Mouse (Mus musculus) neural tube, embryonic 15.5 days (tissue): ENCODE measurements around the gene Efcab12. TPM values are rescaled to one million over a fixed set of nuclear protein-coding genes. Genes with fewer than 3 reads are reported as not detected.
"Not testable (repeated sequence)": the region's sequence is repeated elsewhere in the genome, so short reads cannot be mapped to it uniquely, and the experiment has no call there.

ENCODE experiments used
- ATAC-seq: fragments of 200-750 bp; cut with Nextera tagmentation; 2 replicates; pipeline ENCODE4 v1.8.0; 2017; ENCODE audit warnings: mild to moderate bottlenecking, moderate TSS enrichment, moderate library complexity; ENCODE audit not compliant: low FRiP score
- H3K27ac ChIP-seq: fragments of 300-500 bp; sonication (generic); replicated peaks from 2 replicates; pipeline ENCODE4 v1.5.1; 2015; ENCODE audit warnings: mild to moderate bottlenecking, inconsistent platforms
- H3K27me3 ChIP-seq: fragments of 300-500 bp; sonication (generic); replicated peaks from 2 replicates; pipeline ENCODE4 v1.6.1; 2015; ENCODE audit warnings: inconsistent platforms
- H3K36me3 ChIP-seq: fragments of 300-500 bp; sonication (generic); 2 replicates; pipeline ENCODE4 v1.6.1; 2015; ENCODE audit warnings: inconsistent platforms
- H3K4me1 ChIP-seq: fragments of 300-500 bp; sonication (generic); 2 replicates; pipeline ENCODE4 v1.6.1; 2015; ENCODE audit warnings: inconsistent platforms
- H3K4me2 ChIP-seq: fragments of 300-500 bp; sonication (generic); 2 replicates; pipeline ENCODE4 v1.6.1; 2015; ENCODE audit warnings: inconsistent platforms, mild to moderate bottlenecking, moderate library complexity
- H3K4me3 ChIP-seq: fragments of 300-500 bp; sonication (generic); replicated peaks from 2 replicates; pipeline ENCODE4 v1.5.1; 2015; ENCODE audit warnings: mild to moderate bottlenecking, inconsistent platforms
- H3K9ac ChIP-seq: fragments of 300-500 bp; sonication (generic); replicated peaks from 2 replicates; pipeline ENCODE4 v1.6.1; 2015; ENCODE audit warnings: mild to moderate bottlenecking, inconsistent platforms
- H3K9me3 ChIP-seq: fragments of 300-500 bp; sonication (generic); replicated peaks from 2 replicates; pipeline ENCODE4 v1.6.1; 2016; ENCODE audit warnings: inconsistent platforms
- WGBS: fragments of 180-500 bp; shearing (Covaris S2); methylation state at CpG from one replicate; pipeline ENCODE4 v1.1.7; 2015; ENCODE audit warnings: mixed read lengths; 5-methylcytosine and 5-hydroxymethylcytosine counted together
- polyA plus RNA-seq: library from polyadenylated mRNA; unstranded; fragments of >200 nt; fragmentation: Nextera tagmentation; extraction: Ambion mirVana; gene quantifications from 2 replicates; pipeline ENCODE4 v1.2.1, GENCODE M21; 2015

The Efcab12 gene
- polyA plus RNA-seq, 1 experiment from 2014 or later, result 3.0 TPM

GRCm38 (mm10) chr6:115833861-115834260 is 4.4 kb downstream of the Efcab12 start:
- no peaks in the 10 kb centered on the region for H3K27me3 ChIP-seq
- H3K4me1 ChIP-seq, result peaks cover 19% of the 10 kb centered on the region
- H3K4me2 ChIP-seq, result no peak overlapping the region
- no peaks in the 10 kb centered on the region for H3K9me3 ChIP-seq
- H3K9ac ChIP-seq, result no peak overlapping the region
- no peak for ATAC-seq
- H3K36me3 ChIP-seq, result no peaks in the 10 kb centered on the region
- H3K4me3 ChIP-seq, result no peak overlapping the region
- H3K27ac ChIP-seq, result no peak overlapping the region

- Histone ChIP-seq H3K4me1 (peaks cover 3% of the 10 kb centered on the region), H3K4me2 (no peak overlapping the region), H3K9ac (no peak overlapping the region), H3K27ac (no peak overlapping the region), H3K27me3 (no peaks in the 10 kb centered on the region), H3K9me3 (no peaks in the 10 kb centered on the region), H3K36me3 (no peaks in the 10 kb centered on the region), H3K4me3 (no peak overlapping the region)
- WGBS, result 94% methylated on average over 2 of the region's 2 CpGs
- ATAC-seq, result no peak
These were observed 5.9 kb downstream of the Efcab12 start for GRCm38 (mm10) chr6:115832152-115832850.

- ATAC-seq, result no peak
- Histone ChIP-seq H3K9ac (no peak overlapping the region), H3K36me3 (no peaks in the 10 kb centered on the region), H3K4me1 (no peaks in the 10 kb centered on the region), H3K27ac (no peak overlapping the region), H3K4me2 (no peak overlapping the region), H3K9me3 (no peaks in the 10 kb centered on the region), H3K4me3 (no peak overlapping the region), H3K27me3 (no peaks in the 10 kb centered on the region)
- WGBS, result 89% methylated on average over 6 of the region's 6 CpGs
These were observed 7.2 kb downstream of the Efcab12 start for GRCm38 (mm10) chr6:115830779-115831601.

- Histone ChIP-seq H3K4me3 (peak overlapping the region; percentile 25), H3K4me2 (peak overlapping the region; percentile 45)
- not testable (repeated sequence) for H3K27ac ChIP-seq, H3K9ac ChIP-seq, H3K36me3 ChIP-seq, H3K4me1 ChIP-seq, H3K9me3 ChIP-seq, H3K27me3 ChIP-seq
- WGBS, result 2% methylated on average over 5 of the region's 11 CpGs
- ATAC-seq, result peak; percentile 75
These were observed 14.3 kb downstream of the Efcab12 start for GRCm38 (mm10) chr6:115823850-115824464.

GRCm38 (mm10) chr6:115821216-115821993 is 16.8 kb downstream of the Efcab12 start:
- no peaks in the 10 kb centered on the region for H3K9me3 ChIP-seq
- WGBS, result 88% methylated on average over 8 of the region's 8 CpGs
- H3K36me3 ChIP-seq, result no peaks in the 10 kb centered on the region
- no peak overlapping the region for H3K9ac ChIP-seq
- H3K4me3 ChIP-seq, result no peak overlapping the region
- ATAC-seq, result no peak
- H3K4me1 ChIP-seq, result no peaks in the 10 kb centered on the region
- no peak overlapping the region for H3K27ac ChIP-seq
- H3K27me3 ChIP-seq, result no peaks in the 10 kb centered on the region
- no peak overlapping the region for H3K4me2 ChIP-seq

- 73% methylated on average over 2 of the region's 2 CpGs for WGBS
- Histone ChIP-seq H3K36me3 (no peaks in the 10 kb centered on the region), H3K9ac (no peak overlapping the region), H3K4me2 (no peak overlapping the region), H3K9me3 (no peaks in the 10 kb centered on the region), H3K4me1 (no peaks in the 10 kb centered on the region), H3K4me3 (no peak overlapping the region), H3K27ac (no peak overlapping the region), H3K27me3 (no peaks in the 10 kb centered on the region)
- no peak for ATAC-seq
These were observed 20.1 kb downstream of the Efcab12 start for GRCm38 (mm10) chr6:115818129-115818528.

- no peaks in the 10 kb centered on the region for H3K27me3 ChIP-seq
- H3K36me3 ChIP-seq, result no peaks in the 10 kb centered on the region
- WGBS, result 81% methylated on average over 4 of the region's 4 CpGs
- H3K4me3 ChIP-seq, result no peak overlapping the region
- ATAC-seq, result no peak
- no peak overlapping the region for H3K27ac ChIP-seq
- H3K9me3 ChIP-seq, result no peaks in the 10 kb centered on the region
- H3K4me1 ChIP-seq, result no peaks in the 10 kb centered on the region
- H3K4me2 ChIP-seq, result no peak overlapping the region
- H3K9ac ChIP-seq, result no peak overlapping the region
These were observed 23.2 kb downstream of the Efcab12 start for GRCm38 (mm10) chr6:115815041-115815440.

- ATAC-seq, result no peak
- H3K27ac ChIP-seq, result no peak overlapping the region
- WGBS, result 31% methylated on average over 4 of the region's 4 CpGs
These were observed 24.1 kb downstream of the Efcab12 start for GRCm38 (mm10) chr6:115814104-115814503.

GRCm38 (mm10) chr6:115811606-115812005 is 26.6 kb downstream of the Efcab12 start:
- Histone ChIP-seq H3K4me3 (no peak overlapping the region), H3K27me3 (no peaks in the 10 kb centered on the region), H3K9ac (no peak overlapping the region), H3K9me3 (no peaks in the 10 kb centered on the region), H3K4me1 (peaks cover 12% of the 10 kb centered on the region), H3K36me3 (peaks cover 8% of the 10 kb centered on the region), H3K27ac (no peak overlapping the region), H3K4me2 (no peak overlapping the region)
- WGBS, result 74% methylated on average over 8 of the region's 8 CpGs
- no peak for ATAC-seq

More at GRCm38 (mm10) chr6:115814104-115814503, 24.1 kb downstream of the Efcab12 start:
- no peaks in the 10 kb centered on the region for H3K9me3 ChIP-seq
- H3K36me3 ChIP-seq, result no peaks in the 10 kb centered on the region
- no peak overlapping the region for H3K9ac ChIP-seq
- H3K27me3 ChIP-seq, result no peaks in the 10 kb centered on the region
- H3K4me1 ChIP-seq, result no peaks in the 10 kb centered on the region
- no peak overlapping the region for H3K4me2 ChIP-seq
- no peak overlapping the region for H3K4me3 ChIP-seq

- H3K36me3 ChIP-seq, result peaks cover 37% of the 10 kb centered on the region
- peak within 1 kb of the TSS; percentile 87 for H3K4me2 ChIP-seq
- no peaks in the 10 kb centered on the region for H3K27me3 ChIP-seq
- H3K27ac ChIP-seq, result peak within 1 kb of the TSS; percentile 95
- under 1% methylated on average over 47 of the region's 47 CpGs for WGBS
- H3K4me3 ChIP-seq, result peak within 1 kb of the TSS; percentile 90
- H3K9ac ChIP-seq, result peak within 1 kb of the TSS; percentile 93
- H3K4me1 ChIP-seq, result peaks cover 29% of the 10 kb centered on the region
- ATAC-seq, result peak; percentile 89
- no peaks in the 10 kb centered on the region for H3K9me3 ChIP-seq
These were observed 29.6 kb downstream of the Efcab12 start, which contains the start of gene Rpl32 for GRCm38 (mm10) chr6:115808488-115809231. Rpl32 (minus strand) TSS chr6:115808747.

- peak overlapping the region; percentile 95 for H3K27ac ChIP-seq
- ATAC-seq, result peak; percentile 19; the same call in 1 of the 2 replicates
- H3K4me3 ChIP-seq, result peak overlapping the region; percentile 90
- H3K4me2 ChIP-seq, result peak overlapping the region; percentile 87
- H3K4me1 ChIP-seq, result peaks cover 31% of the 10 kb centered on the region
- peaks cover 40% of the 10 kb centered on the region for H3K36me3 ChIP-seq
- WGBS, result under 1% methylated on average over 22 of the region's 22 CpGs
- peak overlapping the region; percentile 93 for H3K9ac ChIP-seq
- H3K9me3 ChIP-seq, result no peaks in the 10 kb centered on the region
- no peaks in the 10 kb centered on the region for H3K27me3 ChIP-seq
These were observed 30.1 kb downstream of the Efcab12 start for GRCm38 (mm10) chr6:115808196-115808487.
